Mouse (Mus musculus): Measurements from ENCODE around the gene Tnnc2. TPM values are rescaled to one million over a fixed set of nuclear protein-coding genes. Genes with fewer than 3 reads are reported as not detected.

The Tnnc2 gene
- polyA plus RNA-seq, 1 experiment from 2014 or later, result 26.2 TPM

GRCm38 (mm10) chr2:164765841-164766240, 13.9 kb downstream of the Tnnc2 start:
- Histone ChIP-seq H3K4me3 (no peak overlapping the region), H3K4me1 (peaks cover 10% of the 10 kb centered on the region), H3K36me3 (peaks cover 69% of the 10 kb centered on the region), H3K9me3 (no peaks in the 10 kb centered on the region), H3K27me3 (replicated peaks) (no peaks in the 10 kb centered on the region), H3K9ac (no peak overlapping the region), H3K27ac (no peak overlapping the region), H3K4me2 (replicated peaks) (no peak overlapping the region)
- no peak for ATAC-seq (ENCODE audit: low FRiP score, low read depth)
- 85% methylated on average over 3 of the region's 3 CpGs for WGBS

DNA sequence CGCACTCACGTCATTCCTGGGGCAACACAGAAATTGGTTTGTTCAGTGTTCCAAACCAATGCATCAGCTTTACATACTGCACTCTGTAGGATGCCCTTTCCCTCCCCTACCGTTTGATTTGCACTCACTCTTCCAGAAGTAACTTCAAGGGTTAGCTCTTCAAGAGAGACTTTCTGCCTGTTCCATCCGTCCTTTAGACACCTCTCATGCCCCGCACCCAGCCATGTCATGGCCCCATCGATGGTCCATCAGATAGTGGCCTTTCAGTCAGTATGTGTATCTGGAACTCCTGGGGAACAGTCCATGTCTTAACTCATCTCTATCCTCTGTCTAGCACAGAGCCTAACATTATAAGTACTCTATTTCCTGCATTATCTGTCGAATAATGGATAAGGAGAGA, 17.2 kb downstream of the Tnnc2 start:
- Histone ChIP-seq H3K27me3 (replicated peaks) (no peaks in the 10 kb centered on the region), H3K36me3 (peaks cover 91% of the 10 kb centered on the region), H3K9ac (no peak overlapping the region), H3K4me3 (no peak overlapping the region), H3K4me1 (no peaks in the 10 kb centered on the region), H3K27ac (no peak overlapping the region), H3K9me3 (no peaks in the 10 kb centered on the region), H3K4me2 (replicated peaks) (no peak overlapping the region)
- no peak for ATAC-seq (ENCODE audit: low FRiP score, low read depth)
- WGBS, result 92% methylated on average over 7 of the region's 7 CpGs

DNA sequence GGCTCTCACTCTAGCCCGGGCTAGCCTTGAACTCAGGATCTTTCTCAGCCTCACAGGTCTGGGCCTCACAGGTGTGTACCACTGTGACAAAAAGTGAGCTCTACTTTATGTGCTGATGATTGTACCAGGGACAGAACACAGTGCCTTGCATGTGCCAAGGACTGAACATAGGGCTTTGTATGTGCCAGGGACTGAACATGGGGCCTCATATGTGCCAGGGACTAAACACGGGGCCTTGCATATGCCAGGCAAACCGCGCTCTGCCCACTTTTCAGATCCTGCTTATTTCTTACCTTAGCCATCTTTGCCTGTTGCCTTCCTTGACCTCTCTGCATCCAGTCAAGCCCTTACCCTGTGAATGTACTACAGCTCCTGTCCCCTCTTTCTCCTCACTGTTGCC, 17.8 kb downstream of the Tnnc2 start:
- Histone ChIP-seq H3K36me3 (peaks cover 91% of the 10 kb centered on the region), H3K4me2 (replicated peaks) (no peak overlapping the region), H3K4me3 (no peak overlapping the region), H3K27ac (no peak overlapping the region), H3K27me3 (replicated peaks) (no peaks in the 10 kb centered on the region), H3K9ac (no peak overlapping the region), H3K4me1 (no peaks in the 10 kb centered on the region), H3K9me3 (no peaks in the 10 kb centered on the region)
- ATAC-seq (ENCODE audit: low FRiP score, low read depth), result no peak
- 97% methylated on average over 4 of the region's 4 CpGs for WGBS

DNA sequence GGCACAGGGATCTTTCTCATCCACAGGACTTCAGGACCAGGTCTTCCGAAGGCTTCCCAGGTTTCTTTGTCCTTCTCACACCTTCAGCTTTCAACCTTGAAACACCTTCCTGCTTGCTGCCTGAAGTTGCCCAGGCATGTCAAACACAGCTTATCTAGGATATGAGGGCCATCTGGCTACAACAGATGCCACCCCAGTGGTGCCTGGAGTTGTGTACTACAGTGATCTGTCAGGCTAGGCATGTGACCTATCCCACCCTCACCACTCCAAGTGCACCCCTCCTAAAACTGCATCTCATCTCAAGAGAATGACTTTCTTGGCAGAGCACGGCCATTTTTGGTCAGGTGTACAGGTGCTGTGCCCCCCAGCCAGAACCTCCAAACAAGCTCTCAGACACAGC, 18.3 kb downstream of the Tnnc2 start:
- Histone ChIP-seq H3K36me3 (peaks cover 91% of the 10 kb centered on the region), H3K27me3 (replicated peaks) (no peaks in the 10 kb centered on the region), H3K9ac (no peak overlapping the region), H3K4me3 (no peak overlapping the region), H3K9me3 (no peaks in the 10 kb centered on the region), H3K4me1 (no peaks in the 10 kb centered on the region), H3K4me2 (replicated peaks) (no peak overlapping the region), H3K27ac (no peak overlapping the region)
- 95% methylated on average over 2 of the region's 2 CpGs for WGBS
- ATAC-seq (ENCODE audit: low FRiP score, low read depth), result no peak

DNA sequence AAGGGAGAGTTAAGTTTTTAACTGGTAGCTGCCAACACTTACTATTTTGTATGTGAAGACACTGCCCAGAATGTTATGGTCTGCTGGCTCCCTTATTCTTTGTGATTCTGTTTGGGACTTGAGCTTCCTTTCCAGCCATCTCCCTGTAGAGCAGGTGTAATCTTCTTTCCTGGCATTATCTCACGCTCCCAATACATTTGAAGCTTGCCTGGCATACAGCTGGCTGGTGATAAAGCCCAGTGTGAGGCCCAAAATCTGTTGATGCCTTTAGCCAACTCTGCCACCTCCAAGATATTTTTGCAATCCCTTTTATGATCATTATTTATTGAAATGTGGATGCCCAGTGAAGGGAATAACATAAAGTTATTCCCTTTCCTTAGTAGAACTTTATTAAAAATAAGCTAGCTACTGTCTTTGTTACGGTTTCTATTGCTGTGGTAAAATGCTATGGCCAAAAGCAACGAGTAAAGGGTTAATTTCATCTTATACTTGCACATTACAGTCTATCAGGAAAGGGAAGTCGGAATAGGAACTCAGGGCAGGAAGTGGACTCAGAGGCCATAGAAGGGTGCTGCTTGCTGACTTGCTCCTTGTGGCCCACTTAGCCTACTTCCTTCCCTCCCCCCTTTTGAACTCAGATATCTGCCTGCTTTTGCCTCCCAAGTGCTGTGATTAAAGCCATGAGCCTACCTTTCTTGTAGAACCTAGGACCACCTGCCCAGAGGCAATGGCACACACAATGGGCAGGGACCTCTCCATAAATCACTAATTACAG, 19.5 kb downstream of the Tnnc2 start:
- H3K4me2 ChIP-seq (replicated peaks), result no peak overlapping the region
- no peaks in the 10 kb centered on the region for H3K4me1 ChIP-seq
- WGBS, result 88% methylated on average over 4 of the region's 4 CpGs
- ATAC-seq (ENCODE audit: low FRiP score, low read depth), result no peak
- H3K4me3 ChIP-seq, result no peak overlapping the region
- no peaks in the 10 kb centered on the region for H3K9me3 ChIP-seq
- H3K36me3 ChIP-seq, result peaks cover 91% of the 10 kb centered on the region
- no peaks in the 10 kb centered on the region for H3K27me3 ChIP-seq (replicated peaks)
- no peak overlapping the region for H3K9ac ChIP-seq
- no peak overlapping the region for H3K27ac ChIP-seq

GRCm38 (mm10) chr2:164758692-164759091, 21.1 kb downstream of the Tnnc2 start:
- no peaks in the 10 kb centered on the region for H3K27me3 ChIP-seq (replicated peaks)
- H3K27ac ChIP-seq, result no peak overlapping the region
- H3K9ac ChIP-seq, result no peak overlapping the region
- ATAC-seq (ENCODE audit: low FRiP score, low read depth), result no peak
- H3K9me3 ChIP-seq, result no peaks in the 10 kb centered on the region
- 68% methylated on average over 1 of the region's 1 CpGs for WGBS
- H3K4me1 ChIP-seq, result no peaks in the 10 kb centered on the region
- H3K4me3 ChIP-seq, result no peak overlapping the region
- peaks cover 98% of the 10 kb centered on the region for H3K36me3 ChIP-seq
- no peak overlapping the region for H3K4me2 ChIP-seq (replicated peaks)

DNA sequence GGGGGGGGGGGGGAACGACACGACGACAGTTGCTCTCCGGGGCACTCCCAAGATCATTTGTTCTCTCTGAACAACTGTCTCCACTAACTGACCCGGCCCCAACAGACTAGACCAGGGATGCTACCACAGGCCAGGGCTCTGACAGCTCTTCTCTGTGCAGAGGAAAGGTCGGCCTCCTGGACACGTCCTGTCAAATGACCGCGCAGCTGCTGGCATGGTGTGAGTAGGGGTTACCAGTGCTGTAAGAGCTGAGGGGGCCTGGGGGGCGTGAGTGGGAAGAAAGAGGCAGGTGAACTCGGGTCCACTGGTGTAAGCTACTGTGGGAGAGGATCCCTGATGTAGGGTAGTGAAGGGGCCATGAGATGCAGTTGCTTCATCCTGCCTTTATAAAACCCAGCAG, 21.9 kb downstream of the Tnnc2 start:
- Histone ChIP-seq H3K4me3 (no peak overlapping the region), H3K27me3 (replicated peaks) (no peaks in the 10 kb centered on the region), H3K36me3 (peaks cover 97% of the 10 kb centered on the region), H3K9ac (no peak overlapping the region), H3K4me2 (replicated peaks) (no peak overlapping the region), H3K9me3 (no peaks in the 10 kb centered on the region), H3K27ac (no peak overlapping the region), H3K4me1 (no peaks in the 10 kb centered on the region)
- 91% methylated on average over 11 of the region's 11 CpGs for WGBS
- no peak for ATAC-seq (ENCODE audit: low FRiP score, low read depth)

GRCm38 (mm10) chr2:164754800-164755199, 25.0 kb downstream of the Tnnc2 start:
- H3K9me3 ChIP-seq, result no peaks in the 10 kb centered on the region
- ATAC-seq (ENCODE audit: low FRiP score, low read depth), result no peak
- H3K4me1 ChIP-seq, result no peaks in the 10 kb centered on the region
- H3K27me3 ChIP-seq (replicated peaks), result no peaks in the 10 kb centered on the region
- peaks cover 97% of the 10 kb centered on the region for H3K36me3 ChIP-seq
- H3K4me2 ChIP-seq (replicated peaks), result no peak overlapping the region
- WGBS, result 91% methylated on average over 2 of the region's 2 CpGs
- H3K27ac ChIP-seq, result no peak overlapping the region
- H3K9ac ChIP-seq, result no peak overlapping the region
- no peak overlapping the region for H3K4me3 ChIP-seq

DNA sequence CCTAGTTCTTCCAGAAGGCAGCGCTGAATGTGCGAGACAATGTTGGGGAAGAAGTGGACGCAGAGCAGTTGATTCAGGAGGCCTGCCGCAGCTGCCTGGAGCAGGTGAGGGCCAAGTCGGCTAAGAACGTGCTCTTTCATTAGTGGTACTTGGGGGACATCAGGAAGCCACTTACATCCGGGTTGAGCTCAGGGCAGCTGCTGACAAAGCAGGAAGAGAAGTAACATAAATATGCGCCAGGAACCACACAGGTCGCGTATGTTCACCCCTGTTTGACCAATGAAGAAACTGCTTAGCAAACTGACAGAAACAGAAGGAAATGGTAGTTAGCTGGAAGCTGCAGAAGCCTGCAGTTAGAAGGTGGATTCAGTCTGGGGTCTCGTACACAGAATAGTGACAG, 25.7 kb downstream of the Tnnc2 start:
- Histone ChIP-seq H3K27me3 (replicated peaks) (no peaks in the 10 kb centered on the region), H3K4me1 (no peaks in the 10 kb centered on the region), H3K27ac (no peak overlapping the region), H3K9me3 (no peaks in the 10 kb centered on the region), H3K9ac (no peak overlapping the region), H3K36me3 (peaks cover 93% of the 10 kb centered on the region), H3K4me2 (replicated peaks) (no peak overlapping the region), H3K4me3 (no peak overlapping the region)
- ATAC-seq (ENCODE audit: low FRiP score, low read depth), result no peak
- 86% methylated on average over 11 of the region's 11 CpGs for WGBS

GRCm38 (mm10) chr2:164752454-164752853, 27.3 kb downstream of the Tnnc2 start:
- no peaks in the 10 kb centered on the region for H3K9me3 ChIP-seq
- 93% methylated on average over 2 of the region's 2 CpGs for WGBS
- peaks cover 91% of the 10 kb centered on the region for H3K36me3 ChIP-seq
- no peak overlapping the region for H3K4me3 ChIP-seq
- H3K27me3 ChIP-seq (replicated peaks), result no peaks in the 10 kb centered on the region
- no peak overlapping the region for H3K9ac ChIP-seq
- no peak for ATAC-seq (ENCODE audit: low FRiP score, low read depth)
- peaks cover 6% of the 10 kb centered on the region; the same call in 1 of the 2 replicates for H3K4me1 ChIP-seq
- no peak overlapping the region for H3K27ac ChIP-seq
- no peak overlapping the region for H3K4me2 ChIP-seq (replicated peaks)

GRCm38 (mm10) chr2:164748991-164749390, 30.8 kb downstream of the Tnnc2 start:
- ATAC-seq (ENCODE audit: low FRiP score, low read depth), result no peak
- Histone ChIP-seq H3K4me3 (no peak overlapping the region), H3K27ac (no peak overlapping the region), H3K9me3 (no peaks in the 10 kb centered on the region), H3K4me1 (peaks cover 22% of the 10 kb centered on the region), H3K4me2 (replicated peaks) (no peak overlapping the region), H3K27me3 (replicated peaks) (no peaks in the 10 kb centered on the region), H3K9ac (no peak overlapping the region), H3K36me3 (peaks cover 57% of the 10 kb centered on the region)
- WGBS, result 88% methylated on average over 6 of the region's 6 CpGs

GRCm38 (mm10) chr2:164748191-164748590, 31.6 kb downstream of the Tnnc2 start:
- peaks cover 49% of the 10 kb centered on the region for H3K36me3 ChIP-seq
- peaks cover 22% of the 10 kb centered on the region for H3K4me1 ChIP-seq

DNA sequence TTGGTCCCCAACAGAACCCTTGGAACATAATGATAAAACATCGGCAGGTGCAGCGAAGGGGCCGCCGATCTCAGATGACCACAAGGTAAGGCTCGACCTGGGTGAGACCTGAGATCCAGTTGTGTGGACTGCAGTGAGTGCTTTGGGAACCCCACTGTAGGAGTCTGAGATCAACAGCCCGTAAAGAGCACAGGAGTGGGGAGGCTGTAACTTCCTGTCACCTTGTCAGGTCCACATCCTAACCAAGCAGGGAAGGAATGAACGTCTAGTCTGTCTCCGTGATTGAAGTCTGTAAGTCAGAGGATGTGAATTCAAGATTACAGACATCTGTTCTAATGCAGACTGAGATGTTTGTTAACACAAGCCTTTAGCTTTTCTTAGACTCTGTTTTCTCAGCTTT, 33.1 kb downstream of the Tnnc2 start:
- Histone ChIP-seq H3K4me3 (peak overlapping the region; percentile 98), H3K9ac (peak overlapping the region; percentile 88), H3K4me1 (peaks cover 22% of the 10 kb centered on the region), H3K27ac (no peak overlapping the region), H3K4me2 (replicated peaks) (peak overlapping the region; percentile 85), H3K9me3 (no peaks in the 10 kb centered on the region), H3K27me3 (replicated peaks) (no peaks in the 10 kb centered on the region), H3K36me3 (peaks cover 36% of the 10 kb centered on the region)
- 58% methylated on average over 8 of the region's 8 CpGs for WGBS
- ATAC-seq (ENCODE audit: low FRiP score, low read depth), result no peak

More at GRCm38 (mm10) chr2:164748191-164748590, 31.6 kb downstream of the Tnnc2 start:
- 86% methylated on average over 4 of the region's 4 CpGs for WGBS
- H3K9ac ChIP-seq, result no peak overlapping the region
- no peak overlapping the region for H3K4me2 ChIP-seq (replicated peaks)
- H3K9me3 ChIP-seq, result no peaks in the 10 kb centered on the region
- H3K27me3 ChIP-seq (replicated peaks), result no peaks in the 10 kb centered on the region
- H3K27ac ChIP-seq, result no peak overlapping the region
- no peak overlapping the region for H3K4me3 ChIP-seq
- ATAC-seq (ENCODE audit: low FRiP score, low read depth), result no peak
